Mouse (Mus musculus): ENCODE measurements around the gene Ndufc1. TPM values are rescaled to one million over a fixed set of nuclear protein-coding genes. Genes with fewer than 3 reads are reported as not detected.

Ndufc1 gene
- polyA plus RNA-seq, 1 experiment from 2014 or later = 1,322 TPM

Other genes starting within 250 kb of the Ndufc1 start
- 8.5 and 8.6 TPM in 2 replicates for gene Noct, start 184.5 kb downstream of the Ndufc1 start, polyA plus RNA-seq (2015; fragmentation: Nextera tagmentation; extraction: Ambion mirVana)
- 50.7 and 57.8 TPM in 2 replicates for gene Elf2, start 68.3 kb downstream of the Ndufc1 start, polyA plus RNA-seq (2015; fragmentation: Nextera tagmentation; extraction: Ambion mirVana)
- 11.7 and 12.2 TPM in 2 replicates for gene Mgarp, start 12.2 kb downstream of the Ndufc1 start, polyA plus RNA-seq (2015; fragmentation: Nextera tagmentation; extraction: Ambion mirVana)
- gene Naa15, start 6.2 kb upstream of the Ndufc1 start, polyA plus RNA-seq (2015; fragmentation: Nextera tagmentation; extraction: Ambion mirVana) = 35.7 and 44.6 TPM in 2 replicates
- gene Rab33b, start 74.9 kb upstream of the Ndufc1 start, polyA plus RNA-seq (2015; fragmentation: Nextera tagmentation; extraction: Ambion mirVana) = 13.6 TPM in 2 replicates
- 3.8 and 5.8 TPM in 2 replicates for gene Setd7, start 151.9 kb upstream of the Ndufc1 start, polyA plus RNA-seq (2015; fragmentation: Nextera tagmentation; extraction: Ambion mirVana)